Mouse (Mus musculus): ENCODE measurements around the gene Ramp1.

- TF ChIP-seq POLR2A (IDR thresholded peaks at IDR 0.05; ENCODE audit: insufficient read length, low read depth) (no peak), USF1 (IDR thresholded peaks at IDR 0.05; ENCODE audit: low read depth) (no peak), POLR2AphosphoS2 (IDR thresholded peaks at IDR 0.05; ENCODE audit: insufficient read length, low read depth) (no peak), CEBPB (IDR thresholded peaks at IDR 0.05; ENCODE audit: insufficient read depth, poor library complexity, severe bottlenecking) (no peak), TCF12 (IDR thresholded peaks at IDR 0.05; ENCODE audit: insufficient read depth, poor library complexity, severe bottlenecking) (peak; percentile 59), E2F4 (IDR thresholded peaks at IDR 0.05; ENCODE audit: insufficient read depth) (no peak), MAX (IDR thresholded peaks at IDR 0.05; ENCODE audit: low read depth) (no peak), MYOG (IDR thresholded peaks at IDR 0.05; ENCODE audit: control insufficient read depth in 1 of 3, insufficient read depth in 1 of 3, insufficient read length in 2 of 3, low read depth in 2 of 3) (peak in 2 of 3 experiments; percentile 79 to 92), MYOD1 (IDR thresholded peaks at IDR 0.05; ENCODE audit: control insufficient read depth in 1 of 3, insufficient read length in 2 of 3, low read depth in 2 of 3) (peak in 2 of 3 experiments; percentile 65 to 84), SRF (IDR thresholded peaks at IDR 0.05; ENCODE audit: control insufficient read depth, insufficient read length, low read depth) (no peak), TCF3 (IDR thresholded peaks at IDR 0.05; ENCODE audit: insufficient read length, low read depth) (no peak), REST (IDR thresholded peaks at IDR 0.05; ENCODE audit: insufficient read depth, insufficient read length) (no peak)
Measured at GRCm38 (mm10) chr1:91216504-91217267, 37.1 kb downstream of the Ramp1 start.
